Mouse (Mus musculus) v-Abl transformed pro-B cells (cell line): ENCODE data around the gene Nemp1.

ENCODE experiments used
- in situ Hi-C, 2 experiments: fragments of 400-800 bp; cut with MboI; formaldehyde crosslinking; loops; one replicate each; pipeline ENCODE4 v1.15.1; 2025; ENCODE audit not compliant: unreplicated experiment in 2 of 2

Nemp1 gene

GRCm38 (mm10) chr10:127668093-127669050 is 1.7 kb downstream of the Nemp1 start, which contains the start of gene Nab2:
TSS of gene Nab2 (minus strand) at chr10:127668568.
- in situ Hi-C loops, result loop anchor here in 1 of 2 experiments (25.0 kb wide), 1 partner anchor 519 kb away; the partner anchor contains the start of genes Gls2 and Rbms2

- in situ Hi-C loops, result loop anchor here in 1 of 2 experiments (25.0 kb wide), 1 partner anchor 518 kb away; the partner anchor contains the start of genes Gls2 and Rbms2
These were observed 2.5 kb downstream of the Nemp1 start for GRCm38 (mm10) chr10:127669170-127669569.

GRCm38 (mm10) chr10:127670185-127670584 is 3.5 kb downstream of the Nemp1 start:
- in situ Hi-C loops, result loop anchor here in 1 of 2 experiments (25.0 kb wide), 1 partner anchor 517 kb away; the partner anchor contains the start of genes Gls2 and Rbms2

- in situ Hi-C loops, result loop anchor here in 1 of 2 experiments (25.0 kb wide), 1 partner anchor 516 kb away; the partner anchor contains the start of genes Gls2 and Rbms2
These were observed 4.6 kb downstream of the Nemp1 start for GRCm38 (mm10) chr10:127671276-127671675.

GRCm38 (mm10) chr10:127674046-127674655 is 7.5 kb downstream of the Nemp1 start:
- in situ Hi-C loops, result loop anchor here in 1 of 2 experiments (25.0 kb wide), 1 partner anchor 513 kb away; the partner anchor contains the start of genes Gls2 and Rbms2

- in situ Hi-C loops, result loop anchor here (5.0 to 25.0 kb wide), 3 partner anchors 33 to 512 kb away; partner anchors contain the start of genes Stat6 (in 2 of the 2), Gls2 (in 1 of the 2), Rbms2 (in 1 of the 2) and Zbtb39 (in 1 of the 2)
These were observed 8.3 kb downstream of the Nemp1 start for GRCm38 (mm10) chr10:127674794-127675522.

- in situ Hi-C loops, result loop anchor here (5.0 kb wide), 2 partner anchors 34 to 61 kb away; partner anchors contain the start of genes Stat6 (in 2 of the 2) and Zbtb39 (in 1 of the 2)
These were observed 9.2 kb downstream of the Nemp1 start for GRCm38 (mm10) chr10:127675859-127676398.

- in situ Hi-C loops, result loop anchor here (5.0 kb wide), 2 partner anchors 35 to 60 kb away; partner anchors contain the start of genes Stat6 (in 2 of the 2) and Zbtb39 (in 1 of the 2)
These were observed 10.2 kb downstream of the Nemp1 start for GRCm38 (mm10) chr10:127676691-127677548.

- in situ Hi-C loops, result loop anchor here (5.0 kb wide), 2 partner anchors 35 to 60 kb away; partner anchors contain the start of genes Stat6 (in 2 of the 2) and Zbtb39 (in 1 of the 2)
These were observed 11.1 kb downstream of the Nemp1 start for GRCm38 (mm10) chr10:127677591-127678336.

- in situ Hi-C loops, result loop anchor here (5.0 kb wide), 2 partner anchors 37 to 58 kb away; partner anchors contain the start of genes Stat6 (in 2 of the 2) and Zbtb39 (in 1 of the 2)
These were observed 12.5 kb downstream of the Nemp1 start for GRCm38 (mm10) chr10:127679208-127679607.

GRCm38 (mm10) chr10:127679881-127680280 is 13.2 kb downstream of the Nemp1 start:
- in situ Hi-C loops, result loop anchor here (5.0 kb wide), 2 partner anchors 38 to 57 kb away; partner anchors contain the start of genes Stat6 (in 2 of the 2) and Zbtb39 (in 1 of the 2)

- in situ Hi-C loops, result no loop called here
These were observed 16.2 kb downstream of the Nemp1 start for GRCm38 (mm10) chr10:127682886-127683285.

- in situ Hi-C loops, result loop anchor here in 1 of 2 experiments (10.0 kb wide), 1 partner anchor 244 kb away; no protein-coding TSS in a partner anchor
These were observed 24.4 kb downstream of the Nemp1 start for GRCm38 (mm10) chr10:127691053-127691452.

- in situ Hi-C loops, result loop anchor here in 1 of 2 experiments (10.0 kb wide), 1 partner anchor 240 kb away; no protein-coding TSS in a partner anchor
These were observed 27.9 kb downstream of the Nemp1 start for GRCm38 (mm10) chr10:127694636-127695035.

GRCm38 (mm10) chr10:127695775-127696174 is 29.1 kb downstream of the Nemp1 start:
- in situ Hi-C loops, result loop anchor here in 1 of 2 experiments (10.0 kb wide), 1 partner anchor 239 kb away; no protein-coding TSS in a partner anchor

GRCm38 (mm10) chr10:127698966-127699365 is 32.3 kb downstream of the Nemp1 start:
- in situ Hi-C loops, result loop anchor here in 1 of 2 experiments (10.0 kb wide), 1 partner anchor 236 kb away; no protein-coding TSS in a partner anchor

- in situ Hi-C loops, result no loop called here
These were observed 36.6 kb downstream of the Nemp1 start for GRCm38 (mm10) chr10:127703299-127703698.
